Mouse (Mus musculus) MEL (cell line): ENCODE measurements at regions not wholly inside any gene's neighbourhood (a gene's known extent, or its start where the extent isn't known, plus 50 kb on each side); places are given as distances from the start of the nearest gene placed in this dataset.

Experiments used
- CHD2 ChIP-seq: IDR thresholded peaks from 2 replicates; pipeline ENCODE4 v1.6.1; 2011; ENCODE audit warnings: low read length, improper control_type of control experiment
- CTCF ChIP-seq, 3 experiments: IDR thresholded peaks in 2 of 3; conservative IDR thresholded peaks in 1 of 3; 2 replicates each; pipeline ENCODE4 v1.5.1; 2011 to 2012; ENCODE audit warnings: low read length in 3 of 3, low read depth in 2 of 3, mild to moderate bottlenecking in 2 of 3, improper control_type of control experiment in 1 of 3, inconsistent platforms in 1 of 3, mixed read lengths in 1 of 3, moderate library complexity in 1 of 3; ENCODE audit not compliant: control insufficient read depth in 1 of 3, insufficient read depth in 1 of 3, poor library complexity in 1 of 3, severe bottlenecking in 1 of 3
- ELF1 ChIP-seq: IDR thresholded peaks from 2 replicates; pipeline ENCODE4 v1.6.1; 2014; ENCODE audit warnings: low read depth, mild to moderate bottlenecking, inconsistent platforms, low read length, improper control_type of control experiment, moderate library complexity
- EP300 ChIP-seq, 2 experiments: IDR thresholded peaks; 2 replicates each; pipeline ENCODE4 v1.6.1; 2011; ENCODE audit warnings: improper control_type of control experiment in 2 of 2, low read length in 2 of 2, low read depth in 1 of 2, mild to moderate bottlenecking in 1 of 2
- JUND ChIP-seq: IDR thresholded peaks from 2 replicates; pipeline ENCODE4 v1.6.1; 2011; ENCODE audit warnings: low read depth, mild to moderate bottlenecking, improper control_type of control experiment, low read length
- KAT2A ChIP-seq: conservative IDR thresholded peaks from 2 replicates; pipeline ENCODE4 v1.6.1; 2012; ENCODE audit warnings: low read depth, low read length, improper control_type of control experiment, inconsistent platforms
- MAZ ChIP-seq: IDR thresholded peaks from 2 replicates; pipeline ENCODE4 v1.6.1; 2012; ENCODE audit warnings: low read depth, mild to moderate bottlenecking, inconsistent platforms, low read length, improper control_type of control experiment
- NRF1 ChIP-seq: IDR thresholded peaks from 2 replicates; pipeline ENCODE4 v1.6.1; 2014; ENCODE audit warnings: low read depth, mild to moderate bottlenecking, inconsistent platforms, low read length, improper control_type of control experiment, moderate library complexity; ENCODE audit not compliant: poor library complexity, insufficient read depth, severe bottlenecking
- POLR2A ChIP-seq, 2 experiments: IDR thresholded peaks; 2 replicates each; pipeline ENCODE4 v1.6.1; 2011 to 2012; ENCODE audit warnings: low read length in 2 of 2, mild to moderate bottlenecking in 2 of 2, control low read depth in 1 of 2, improper control_type of control experiment in 1 of 2, low read depth in 1 of 2, moderate library complexity in 1 of 2; ENCODE audit not compliant: control insufficient read depth in 1 of 2, insufficient read depth in 1 of 2, poor library complexity in 1 of 2
- POLR2AphosphoS2 ChIP-seq: IDR thresholded peaks from 2 replicates; pipeline ENCODE4 v1.6.1; 2011; ENCODE audit warnings: low read length, improper control_type of control experiment
- POLR2AphosphoS5 ChIP-seq: IDR thresholded peaks from 2 replicates; pipeline ENCODE4 v1.6.1; 2012; ENCODE audit warnings: low read depth, borderline replicate concordance, mild to moderate bottlenecking, inconsistent platforms, low read length, moderate library complexity, mixed read lengths
- TAL1 ChIP-seq: IDR thresholded peaks from 2 replicates; pipeline ENCODE4 v1.6.1; 2012; ENCODE audit warnings: mild to moderate bottlenecking, inconsistent platforms, low read length, moderate library complexity, mixed read lengths
- USF1 ChIP-seq: IDR thresholded peaks from 2 replicates; pipeline ENCODE4 v1.6.1; 2014; ENCODE audit warnings: low read depth, mild to moderate bottlenecking, inconsistent platforms, low read length, improper control_type of control experiment, moderate library complexity

- no peak for TF ChIP-seq POLR2AphosphoS2
- no peak for TF ChIP-seq CHD2
- TF ChIP-seq POLR2AphosphoS5: no peak
- no peak for TF ChIP-seq CTCF (IDR thresholded peaks at IDR 0.05 in 2 of 3, conservative IDR thresholded peaks at IDR 0.05 in 1 of 3; ENCODE audit: control insufficient read depth in 1 of 3, insufficient read depth in 1 of 3, low read depth in 2 of 3, low read length in 3 of 3, poor library complexity in 1 of 3, severe bottlenecking in 1 of 3)
- no peak for TF ChIP-seq EP300 (IDR thresholded peaks at IDR 0.05; ENCODE audit: low read depth in 1 of 2, low read length in 2 of 2)
- TF ChIP-seq KAT2A: no peak
- TF ChIP-seq MAZ: no peak
- TF ChIP-seq TAL1: no peak
- TF ChIP-seq NRF1: no peak
- TF ChIP-seq ELF1: no peak
- no peak for TF ChIP-seq JUND
- no peak for TF ChIP-seq POLR2A (IDR thresholded peaks at IDR 0.05; ENCODE audit: control insufficient read depth in 1 of 2, insufficient read depth in 1 of 2, low read depth in 1 of 2, low read length in 2 of 2, poor library complexity in 1 of 2)
- TF ChIP-seq USF1: no peak
These were observed 98.8 kb upstream of the Adcy1 start for GRCm38 (mm10) chr11:6964524-6964923.
